Mouse (Mus musculus) duodenum, adult 2 months (tissue): ENCODE measurements around the gene Hivep1. TPM values are rescaled to one million over a fixed set of nuclear protein-coding genes. Genes with fewer than 3 reads are reported as not detected.

Experiments used
- polyA plus RNA-seq: library from polyadenylated mRNA; depleted of rRNA; stranded (reverse); fragments of >200 nt; gene quantifications from 2 replicates; pipeline ENCODE4 v1.2.3, GENCODE M21; 2012; ENCODE audit warnings: low replicate concordance; rRNA removed

The Hivep1 gene
- 8.8 and 15.7 TPM in 2 replicates for polyA plus RNA-seq

GRCm38 (mm10) chr13:42051961-42052695, at the start of gene Hivep1:
TSS of gene Hivep1 (plus strand) at chr13:42052021.

Other genes starting within 250 kb of the Hivep1 start
- 36.1 and 42.4 TPM in 2 replicates for gene Adtrp, start 204.3 kb upstream of the Hivep1 start, polyA plus RNA-seq
- 0.43 and 0.58 TPM in 2 replicates for gene Edn1, start 249.5 kb downstream of the Hivep1 start, polyA plus RNA-seq